Mouse (Mus musculus) testis, adult 2 months (tissue): Measurements from ENCODE around the gene Gadd45gip1. TPM values are rescaled to one million over a fixed set of nuclear protein-coding genes. Genes with fewer than 3 reads are reported as not detected.

Experiments
- H3K27ac ChIP-seq: fragments of 200-500 bp; 2 replicates; pipeline ENCODE4 v1.5.1; 2012; ENCODE audit warnings: low read depth, low read length; ENCODE audit not compliant: control insufficient read depth, insufficient read depth
- H3K27me3 ChIP-seq: fragments of 200-500 bp; 2 replicates; pipeline ENCODE4 v1.6.1; 2012; ENCODE audit warnings: mild to moderate bottlenecking, low read length, moderate library complexity; ENCODE audit not compliant: control insufficient read depth, insufficient read depth
- H3K36me3 ChIP-seq: fragments of 200-500 bp; 2 replicates; pipeline ENCODE4 v1.6.1; 2012; ENCODE audit warnings: mild to moderate bottlenecking, low read length; ENCODE audit not compliant: control insufficient read depth, insufficient read depth
- H3K4me1 ChIP-seq: fragments of 200-500 bp; 2 replicates; pipeline ENCODE4 v1.6.1; 2012; ENCODE audit warnings: low read length; ENCODE audit not compliant: control insufficient read depth, insufficient read depth
- H3K4me3 ChIP-seq: fragments of 200-500 bp; 2 replicates; pipeline ENCODE4 v1.5.1; 2012; ENCODE audit warnings: low read depth, mild to moderate bottlenecking, low read length, moderate library complexity, mixed read lengths; ENCODE audit not compliant: control insufficient read depth
- CTCF ChIP-seq: fragments of 200-500 bp; IDR thresholded peaks from 2 replicates; pipeline ENCODE4 v1.5.1; 2012; ENCODE audit warnings: low read depth, mild to moderate bottlenecking, inconsistent platforms, low read length, moderate library complexity; ENCODE audit not compliant: control insufficient read depth, insufficient read depth, insufficient replicate concordance
- POLR2A ChIP-seq: fragments of 200-500 bp; IDR thresholded peaks from 2 replicates; pipeline ENCODE4 v1.6.1; 2012; ENCODE audit warnings: low read depth, mild to moderate bottlenecking, inconsistent platforms, low read length, moderate library complexity; ENCODE audit not compliant: control insufficient read depth
- polyA plus RNA-seq: library from polyadenylated mRNA; depleted of rRNA; stranded (reverse); fragments of >200 nt; gene quantifications from 2 replicates; pipeline ENCODE4 v1.2.3, GENCODE M21; 2012

Gene Gadd45gip1
- polyA plus RNA-seq, 1 experiment, result 9.4 TPM

DNA sequence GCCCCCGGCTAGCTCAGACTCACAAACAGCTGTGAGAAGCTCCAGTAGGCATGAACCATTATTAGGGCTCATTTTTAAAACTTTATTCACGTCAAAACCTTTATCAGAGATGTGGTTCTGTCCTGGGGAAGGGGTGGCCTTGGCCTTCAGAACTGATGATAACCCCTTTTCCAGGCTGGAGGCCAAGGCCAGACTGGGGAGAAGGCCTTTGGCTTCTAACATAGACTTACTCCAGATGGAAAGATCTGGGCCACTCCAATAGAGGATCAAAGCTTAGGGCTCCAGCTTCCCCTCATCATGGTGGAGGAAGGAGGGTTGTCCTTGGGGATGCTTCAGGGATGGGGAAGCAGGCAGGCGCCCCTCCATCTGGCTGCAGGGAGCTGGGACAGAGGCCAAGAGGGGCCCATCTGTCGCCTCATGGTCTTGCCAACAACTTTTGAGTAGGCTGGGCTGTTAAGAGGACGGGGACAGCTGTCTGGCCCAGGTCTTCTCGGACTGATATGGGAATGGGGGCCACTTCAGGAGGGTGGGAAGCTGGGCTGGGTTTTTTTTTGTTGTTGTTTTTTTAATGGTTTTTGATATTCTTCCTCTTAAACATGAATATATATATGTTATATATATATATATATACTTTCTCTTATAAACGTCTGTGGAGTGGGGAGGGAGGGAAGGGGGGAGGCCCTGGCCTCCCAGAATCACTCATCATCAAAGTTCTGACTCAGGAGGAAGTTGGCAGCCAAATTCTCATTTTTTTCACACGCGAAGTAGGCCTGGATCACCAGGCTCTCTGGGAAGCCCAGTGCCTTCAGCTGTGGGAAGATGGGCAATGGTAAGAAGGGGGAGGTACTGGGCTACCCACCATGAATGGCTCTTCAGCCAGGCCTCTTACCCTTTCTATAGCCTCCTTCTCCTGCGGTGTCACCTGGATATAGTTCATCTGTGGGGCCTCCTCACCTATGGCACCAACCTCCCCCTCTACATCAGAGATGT is 3.8 kb downstream of the Gadd45gip1 start:
- TF ChIP-seq CTCF, result no peak
- no peak for TF ChIP-seq POLR2A
- Histone ChIP-seq H3K27me3 (no peaks in the 10 kb centered on the region), H3K4me1 (peaks cover 8% of the 10 kb centered on the region), H3K27ac (no peak overlapping the region), H3K4me3 (no peak overlapping the region), H3K36me3 (peaks cover 1% of the 10 kb centered on the region; the same call in 1 of the 2 replicates)

DNA sequence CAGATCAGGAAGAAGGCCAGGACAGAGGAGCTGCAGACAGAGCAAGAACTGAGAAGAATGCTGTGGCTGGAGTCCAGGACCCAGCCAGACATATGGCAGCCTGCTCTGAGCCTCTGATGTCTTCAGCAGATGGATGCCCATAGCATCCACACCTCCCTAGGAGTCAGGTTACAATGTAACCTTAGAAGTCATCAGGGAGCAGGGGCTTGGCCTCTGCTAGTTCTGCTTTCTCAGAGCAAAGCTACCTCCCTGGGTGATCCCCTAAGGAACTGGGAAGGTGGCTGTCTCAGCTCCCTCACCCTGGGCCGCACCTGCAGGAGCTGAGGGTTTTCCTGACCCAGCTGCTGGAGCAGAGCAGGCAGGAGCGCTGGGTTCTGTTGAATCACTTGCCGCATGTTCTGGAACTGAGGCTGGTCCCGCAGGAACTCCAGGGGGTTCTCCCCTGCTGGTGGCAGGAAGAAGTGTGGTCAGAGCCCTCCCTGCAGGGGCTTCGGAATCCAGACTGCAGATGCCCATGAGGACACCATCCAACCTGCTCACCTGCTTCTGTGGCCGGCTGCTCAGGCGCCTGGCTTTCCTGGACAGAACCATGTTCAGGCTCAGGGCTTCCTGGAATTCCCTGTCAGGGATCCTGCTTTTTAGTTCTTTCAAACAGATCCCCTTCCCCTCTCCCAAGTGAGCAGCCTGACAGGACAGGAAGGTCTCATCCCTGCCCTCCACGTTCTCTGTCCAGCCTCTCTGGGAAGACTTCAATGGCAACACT is 6.0 kb downstream of the Gadd45gip1 start:
- peaks cover 8% of the 10 kb centered on the region for H3K4me1 ChIP-seq
- H3K4me3 ChIP-seq, result no peak overlapping the region
- TF ChIP-seq POLR2A (no peak), CTCF (no peak)
- H3K27ac ChIP-seq, result peak overlapping the region; percentile 12; the same call in 1 of the 2 replicates
- no peaks in the 10 kb centered on the region for H3K27me3 ChIP-seq
- H3K36me3 ChIP-seq, result peaks cover 1% of the 10 kb centered on the region; the same call in 1 of the 2 replicates

DNA sequence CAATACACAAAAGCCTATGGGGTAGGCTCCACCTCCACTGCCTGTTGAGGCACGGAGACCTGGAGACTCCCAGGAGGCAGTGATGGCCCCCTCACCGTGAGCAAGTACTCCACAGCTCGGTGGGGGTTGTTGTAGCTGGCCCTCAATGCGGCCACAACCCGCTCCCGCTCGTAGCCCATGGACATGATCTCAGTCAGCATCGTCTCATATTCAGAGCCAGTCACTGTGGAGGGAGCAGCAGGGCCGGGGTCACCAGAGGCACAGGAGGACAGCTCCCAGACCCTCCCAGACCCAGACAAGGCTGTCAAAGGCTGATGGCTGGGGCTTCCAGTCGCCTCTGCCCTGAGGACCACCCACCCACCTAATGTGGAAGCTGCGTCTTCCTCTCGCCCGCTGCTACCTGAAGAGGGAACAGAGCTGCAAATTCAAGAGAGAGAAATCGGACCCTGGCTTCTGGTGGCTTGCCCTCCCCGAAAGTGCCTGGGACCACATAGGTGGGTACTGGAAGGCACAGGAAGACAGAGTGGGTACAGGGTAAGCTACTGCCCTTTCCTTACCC is 6.7 kb downstream of the Gadd45gip1 start:
- no peak overlapping the region for H3K4me3 ChIP-seq
- peaks cover 1% of the 10 kb centered on the region; the same call in 1 of the 2 replicates for H3K36me3 ChIP-seq
- H3K27me3 ChIP-seq, result no peaks in the 10 kb centered on the region
- H3K27ac ChIP-seq, result no peak overlapping the region
- TF ChIP-seq CTCF (no peak), POLR2A (no peak)
- H3K4me1 ChIP-seq, result peaks cover 6% of the 10 kb centered on the region

DNA sequence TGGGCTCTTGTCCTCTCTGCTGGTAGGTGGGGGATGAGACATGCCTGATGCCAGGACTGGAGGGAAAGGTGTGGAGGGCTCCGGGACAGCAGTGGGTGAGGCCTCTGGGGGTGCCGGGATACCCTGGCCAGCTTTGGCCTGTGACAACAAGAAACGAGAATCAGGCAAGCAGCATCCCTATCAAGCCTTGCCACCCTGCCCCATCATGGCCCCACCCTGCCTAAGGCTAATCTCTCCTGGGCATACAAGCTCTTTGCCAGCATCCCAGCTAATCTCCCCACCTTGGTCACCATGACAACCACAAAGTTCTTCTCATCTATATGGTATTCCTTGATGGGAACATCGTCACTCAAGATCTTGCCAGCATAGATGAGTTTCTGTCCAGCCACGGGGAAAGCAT is 7.2 kb downstream of the Gadd45gip1 start:
- Histone ChIP-seq H3K27ac (no peak overlapping the region), H3K36me3 (peaks cover 2% of the 10 kb centered on the region), H3K27me3 (no peaks in the 10 kb centered on the region), H3K4me1 (peaks cover 6% of the 10 kb centered on the region), H3K4me3 (no peak overlapping the region)
- TF ChIP-seq CTCF, result no peak
- TF ChIP-seq POLR2A, result no peak

DNA sequence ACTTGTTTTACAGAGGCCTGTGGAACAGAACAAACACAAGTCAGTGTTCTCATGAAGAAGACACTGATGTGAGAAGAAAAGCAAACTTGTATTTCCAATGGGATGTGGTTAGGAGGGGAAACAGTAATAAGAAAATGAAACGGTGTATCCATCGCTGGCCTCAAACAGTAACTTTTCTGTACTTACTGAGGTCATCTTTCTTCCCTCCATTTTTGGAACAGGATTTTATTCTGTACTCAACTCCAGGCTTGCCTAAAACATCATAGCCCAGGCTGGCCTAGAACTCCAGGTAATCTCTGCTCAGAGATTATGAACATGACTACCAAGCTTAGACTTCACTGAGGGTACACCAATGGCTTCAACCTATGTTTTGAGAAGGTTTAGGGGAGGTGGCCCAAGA is 8.1 kb downstream of the Gadd45gip1 start:
- Histone ChIP-seq H3K36me3 (peaks cover 6% of the 10 kb centered on the region), H3K27ac (no peak overlapping the region), H3K4me3 (peak overlapping the region; percentile 97; the same call in 1 of the 2 replicates)

DNA sequence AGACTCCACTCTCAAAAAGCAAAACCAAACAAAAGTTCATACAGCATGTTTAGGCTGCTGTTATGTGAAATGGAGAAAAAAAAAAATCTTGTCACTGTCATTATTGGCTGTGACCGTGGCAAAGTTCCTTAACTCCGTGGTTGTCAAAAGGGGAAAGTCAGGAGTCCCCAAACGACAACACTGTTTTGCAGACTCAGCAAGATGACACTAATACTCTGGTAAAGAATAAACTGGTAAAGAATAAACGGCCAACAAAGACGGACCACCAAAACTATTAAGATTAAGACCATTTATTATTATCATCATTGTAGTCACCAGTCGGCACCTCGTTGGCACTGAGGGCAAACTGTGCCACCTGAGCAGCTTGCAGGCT is 8.5 kb downstream of the Gadd45gip1 start:
- H3K27me3 ChIP-seq, result no peaks in the 10 kb centered on the region
- peaks cover 6% of the 10 kb centered on the region for H3K36me3 ChIP-seq
- TF ChIP-seq POLR2A (no peak), CTCF (no peak)
- H3K4me1 ChIP-seq, result peaks cover 6% of the 10 kb centered on the region
- H3K27ac ChIP-seq, result peak overlapping the region; percentile 82
- peak overlapping the region; percentile 97 for H3K4me3 ChIP-seq

More for the DNA sequence above, 8.1 kb downstream of the Gadd45gip1 start:
- TF ChIP-seq POLR2A (no peak), CTCF (no peak)
- no peaks in the 10 kb centered on the region for H3K27me3 ChIP-seq
- H3K4me1 ChIP-seq, result peaks cover 6% of the 10 kb centered on the region
